Mouse (Mus musculus): ENCODE data around the gene Sgcb. TPM values are rescaled to one million over a fixed set of nuclear protein-coding genes. Genes with fewer than 3 reads are reported as not detected.

Gene Sgcb
- 10 to 100 TPM; 61.7 to 65.8 TPM for total RNA-seq (2021)

- intact Hi-C loops (cut with DNase I): no loop called here
- DNase-seq (ENCODE audit: extremely low spot score in 1 of 2, low spot score in 2 of 2): peak; percentile 78 to 90
Measured at GRCm38 (mm10) chr5:73647261-73647900, at the start of gene Sgcb. Gene Sgcb, minus strand, starts transcription at chr5:73647790.

GRCm38 (mm10) chr5:73694254-73695015, 46.8 kb upstream of the Sgcb start:
- intact Hi-C loops (cut with DNase I): no loop called here
- DNase-seq (ENCODE audit: extremely low spot score in 1 of 2, low spot score in 2 of 2): no peak

- intact Hi-C loops (cut with DNase I): no loop called here
- no peak for DNase-seq (ENCODE audit: extremely low spot score in 1 of 2, low spot score in 2 of 2)
Measured at GRCm38 (mm10) chr5:73693778-73694177, 46.2 kb upstream of the Sgcb start.

GRCm38 (mm10) chr5:73691723-73692520, 44.3 kb upstream of the Sgcb start:
- intact Hi-C loops (cut with DNase I): no loop called here
- DNase-seq (ENCODE audit: extremely low spot score in 1 of 2, low spot score in 2 of 2): no peak

GRCm38 (mm10) chr5:73690146-73690545, 42.6 kb upstream of the Sgcb start:
- intact Hi-C loops (cut with DNase I): no loop called here
- DNase-seq (ENCODE audit: extremely low spot score in 1 of 2, low spot score in 2 of 2): no peak

GRCm38 (mm10) chr5:73688576-73688975, 41.0 kb upstream of the Sgcb start:
- DNase-seq (ENCODE audit: extremely low spot score in 1 of 2, low spot score in 2 of 2): no peak
- intact Hi-C loops (cut with DNase I): loop anchor here (5.0 to 10.0 kb wide), 3 partner anchors 166 to 1469 kb away; no protein-coding TSS in a partner anchor

- peak; percentile 13 to 40 for DNase-seq (ENCODE audit: extremely low spot score in 1 of 2, low spot score in 2 of 2)
- intact Hi-C loops (cut with DNase I): loop anchor here (5.0 to 10.0 kb wide), 3 partner anchors 169 to 1471 kb away; no protein-coding TSS in a partner anchor
Measured at GRCm38 (mm10) chr5:73686149-73686548, 38.6 kb upstream of the Sgcb start.

- no peak for DNase-seq (ENCODE audit: extremely low spot score in 1 of 2, low spot score in 2 of 2)
- intact Hi-C loops (cut with DNase I): loop anchor here (10.0 kb wide), 2 partner anchors 171 to 601 kb away; no protein-coding TSS in a partner anchor
Measured at GRCm38 (mm10) chr5:73683706-73684409, 36.3 kb upstream of the Sgcb start.

GRCm38 (mm10) chr5:73683221-73683620, 35.6 kb upstream of the Sgcb start:
- no peak for DNase-seq (ENCODE audit: extremely low spot score in 1 of 2, low spot score in 2 of 2)
- intact Hi-C loops (cut with DNase I): loop anchor here (10.0 kb wide), 2 partner anchors 172 to 602 kb away; no protein-coding TSS in a partner anchor

GRCm38 (mm10) chr5:73676626-73677025, 29.0 kb upstream of the Sgcb start:
- peak in 1 of 2 experiments; percentile 12 for DNase-seq (ENCODE audit: extremely low spot score in 1 of 2, low spot score in 2 of 2)

GRCm38 (mm10) chr5:73675604-73676003, 28.0 kb upstream of the Sgcb start:
- no peak for DNase-seq (ENCODE audit: extremely low spot score in 1 of 2, low spot score in 2 of 2)
- intact Hi-C loops (cut with DNase I): no loop called here

More at GRCm38 (mm10) chr5:73676626-73677025, 29.0 kb upstream of the Sgcb start:
- intact Hi-C loops (cut with DNase I): no loop called here

- no peak for DNase-seq (ENCODE audit: extremely low spot score in 1 of 2, low spot score in 2 of 2)
- intact Hi-C loops (cut with DNase I): no loop called here
Measured at GRCm38 (mm10) chr5:73669386-73669785, 21.8 kb upstream of the Sgcb start.

- DNase-seq (ENCODE audit: extremely low spot score in 1 of 2, low spot score in 2 of 2): no peak
Measured at GRCm38 (mm10) chr5:73667877-73668276, 20.3 kb upstream of the Sgcb start.

GRCm38 (mm10) chr5:73666695-73667094, 19.1 kb upstream of the Sgcb start:
- intact Hi-C loops (cut with DNase I): no loop called here
- DNase-seq (ENCODE audit: extremely low spot score in 1 of 2, low spot score in 2 of 2): no peak

More at GRCm38 (mm10) chr5:73667877-73668276, 20.3 kb upstream of the Sgcb start:
- intact Hi-C loops (cut with DNase I): no loop called here

- intact Hi-C loops (cut with DNase I): no loop called here
- DNase-seq (ENCODE audit: extremely low spot score in 1 of 2, low spot score in 2 of 2): no peak
Measured at GRCm38 (mm10) chr5:73651855-73652201, 4.2 kb upstream of the Sgcb start.

- DNase-seq (ENCODE audit: extremely low spot score in 1 of 2, low spot score in 2 of 2): peak in 1 of 2 experiments; percentile 53
- intact Hi-C loops (cut with DNase I): no loop called here
Measured at GRCm38 (mm10) chr5:73651061-73651854, 3.7 kb upstream of the Sgcb start, which contains the start of gene Spata18. Gene Spata18, plus strand, starts transcription at chr5:73651379.

- no peak for DNase-seq (ENCODE audit: extremely low spot score in 1 of 2, low spot score in 2 of 2)
- intact Hi-C loops (cut with DNase I): no loop called here
Measured at GRCm38 (mm10) chr5:73650365-73650964, 2.9 kb upstream of the Sgcb start.

All from left cerebral cortex, postnatal 10 days (tissue).